Mouse (Mus musculus) megakaryocyte, adult 5-6 weeks (primary cell): Measurements from ENCODE around the gene Cdc42bpg. TPM values are rescaled to one million over a fixed set of nuclear protein-coding genes. Genes with fewer than 3 reads are reported as not detected.
"Not testable (repeated sequence)": the region's sequence is repeated elsewhere in the genome, so short reads cannot be mapped to it uniquely, and the experiment has no call there.

ENCODE experiments used
- ATAC-seq: 2 replicates; pipeline ENCODE4 v1.8.0; 2016; ENCODE audit warnings: mild to moderate bottlenecking, inconsistent platforms; ENCODE audit not compliant: poor library complexity, severe bottlenecking
- total RNA-seq, 2 experiments: library from RNA; stranded (forward) in 1 of 2; stranded (reverse) in 1 of 2; fragments of 153-499, 151-499 nt in 1 of 2; fragments of 221-1000, 200-1000 nt in 1 of 2; gene quantifications; 2 replicates each; pipeline versions ENCODE4 v1.2.3 to v1.2.4; 2015 to 2017

Cdc42bpg gene
- total RNA-seq, 2 experiments from 2014 or later, result 0.56 to 0.88 TPM

GRCm38 (mm10) chr19:6294301-6294700 is 12.0 kb upstream of the Cdc42bpg start:
- ATAC-seq, result no peak

DNA sequence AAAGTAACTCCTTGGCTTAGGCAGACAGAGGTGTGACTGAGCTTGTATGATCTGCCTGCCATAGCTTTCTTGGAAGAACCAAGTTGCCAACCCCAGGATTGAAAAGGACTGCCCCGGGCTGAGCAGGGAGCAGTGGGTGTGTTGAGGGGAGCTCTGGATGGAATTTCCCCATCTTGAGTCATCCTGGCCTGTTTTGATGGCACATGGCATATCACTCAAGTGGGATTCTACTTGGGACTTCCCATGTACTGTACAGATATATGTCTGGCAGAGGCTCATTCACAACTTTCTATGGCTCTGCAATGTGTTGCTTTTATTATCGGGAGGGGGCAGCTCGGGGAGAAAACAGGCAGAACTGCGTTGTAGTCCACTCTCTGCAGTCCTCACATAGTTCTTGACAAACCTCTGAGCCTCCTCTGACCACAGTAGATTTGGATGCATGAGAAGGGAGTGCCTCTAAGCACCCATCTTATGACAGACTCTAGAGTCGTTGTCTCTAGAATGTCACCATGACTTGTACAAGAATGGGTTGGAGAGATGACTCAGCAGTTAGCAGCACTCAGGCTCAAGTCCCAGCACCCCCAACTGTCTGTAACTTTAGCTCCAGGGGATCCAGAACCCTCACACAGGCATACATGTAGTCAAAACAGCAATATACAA is 9.6 kb upstream of the Cdc42bpg start:
- no peak for ATAC-seq

DNA sequence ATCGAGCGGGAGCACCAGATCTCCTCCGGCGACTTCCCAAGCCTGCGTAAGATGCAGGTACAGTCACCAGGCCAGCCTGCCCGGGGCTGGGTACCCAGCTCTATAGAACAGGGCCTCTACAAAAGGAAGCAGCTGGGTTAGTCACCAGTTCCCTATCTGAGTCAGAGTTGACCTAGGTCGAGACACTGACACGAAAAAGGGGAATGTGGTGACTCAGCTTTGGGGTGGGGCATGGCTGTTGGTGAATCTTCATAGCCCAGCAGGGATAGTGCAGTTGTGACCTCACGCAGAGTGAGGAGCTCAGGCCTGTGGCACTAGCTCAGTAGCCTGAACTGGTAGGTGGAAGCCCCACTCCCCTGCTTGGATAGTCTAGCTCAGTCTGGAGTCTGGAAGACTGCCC is 8.6 kb upstream of the Cdc42bpg start:
- peak; percentile 86 for ATAC-seq

DNA sequence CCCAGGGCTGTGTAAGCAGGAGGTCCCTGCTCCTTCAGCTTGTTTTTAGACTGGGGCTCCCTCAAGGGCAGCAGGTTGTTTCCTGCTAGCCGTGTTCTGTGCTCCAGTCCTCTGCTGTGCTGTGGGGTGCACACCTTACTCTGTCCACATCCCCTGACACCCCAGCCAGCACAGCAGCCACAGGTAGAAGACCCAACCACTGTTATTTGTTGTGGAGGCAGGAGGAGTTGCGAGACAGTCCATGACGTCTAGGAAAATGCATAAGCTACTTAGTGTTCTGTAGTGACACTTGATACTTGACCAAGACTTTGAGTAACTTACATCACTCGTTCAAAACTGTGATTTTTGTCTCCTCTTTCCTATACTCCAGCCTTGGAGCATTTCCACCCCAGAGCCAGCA is 7.3 kb upstream of the Cdc42bpg start:
- ATAC-seq, result peak; percentile 20

DNA sequence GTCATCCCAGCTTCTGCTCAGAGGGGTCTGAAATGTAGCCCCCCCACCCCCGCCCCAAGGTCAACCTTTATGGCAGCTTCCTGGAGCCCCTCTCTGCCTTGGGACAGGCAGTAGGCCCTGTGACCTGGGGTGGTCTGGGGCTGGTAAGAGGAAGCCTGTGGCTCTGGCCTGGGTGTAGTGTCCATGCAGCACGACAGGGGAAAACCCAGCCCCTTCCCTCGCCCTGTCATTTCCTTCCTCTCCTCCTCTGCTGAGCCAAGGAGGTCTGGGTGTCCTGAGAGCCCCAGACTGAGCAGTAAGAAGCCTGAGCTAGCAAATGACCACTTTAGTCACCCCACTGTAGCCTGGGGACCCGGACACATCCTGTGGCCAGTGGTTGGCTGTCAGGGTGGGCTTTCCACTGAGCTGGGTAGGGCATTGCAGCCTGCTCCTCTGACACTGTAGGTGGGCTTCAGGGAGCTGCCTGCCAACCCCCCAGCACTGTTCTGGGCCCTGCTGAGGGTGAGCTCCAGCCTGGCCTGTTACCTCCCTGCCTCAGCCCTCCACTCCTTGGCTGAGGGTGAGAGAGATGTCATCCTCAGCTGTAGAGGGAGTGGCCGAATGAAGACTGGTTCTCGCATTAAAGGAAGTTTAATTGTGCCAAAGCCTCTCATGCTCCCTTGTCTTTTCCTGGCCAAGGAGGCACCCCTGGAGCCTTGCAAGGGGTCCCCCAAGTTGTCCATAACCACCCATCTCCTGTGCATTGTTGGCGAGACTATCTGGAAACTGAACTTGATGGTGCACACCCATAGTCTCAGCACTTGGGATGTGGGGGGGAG is 6.6 kb upstream of the Cdc42bpg start:
- peak; percentile 62 for ATAC-seq

- ATAC-seq, result no peak
These were observed 5.8 kb upstream of the Cdc42bpg start for GRCm38 (mm10) chr19:6300402-6300841.

DNA sequence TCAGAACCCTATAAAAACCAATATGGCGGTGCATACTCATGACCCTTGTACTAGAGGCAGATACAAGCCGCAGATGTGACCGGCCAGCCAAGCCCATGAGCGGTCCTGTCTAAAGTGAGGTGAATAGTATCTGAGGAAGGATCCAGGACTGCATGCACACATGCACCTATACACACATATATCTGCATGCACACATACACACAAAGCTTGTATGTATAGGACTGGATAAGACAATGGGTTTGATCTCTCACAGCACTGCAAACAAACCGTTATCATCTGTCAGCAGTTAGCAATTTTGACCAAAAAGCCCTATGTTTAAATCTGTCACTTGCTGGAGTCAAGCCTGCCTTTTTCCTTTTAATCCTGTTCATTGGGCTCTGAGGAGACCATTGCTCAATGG is 4.1 kb upstream of the Cdc42bpg start:
- no peak for ATAC-seq

DNA sequence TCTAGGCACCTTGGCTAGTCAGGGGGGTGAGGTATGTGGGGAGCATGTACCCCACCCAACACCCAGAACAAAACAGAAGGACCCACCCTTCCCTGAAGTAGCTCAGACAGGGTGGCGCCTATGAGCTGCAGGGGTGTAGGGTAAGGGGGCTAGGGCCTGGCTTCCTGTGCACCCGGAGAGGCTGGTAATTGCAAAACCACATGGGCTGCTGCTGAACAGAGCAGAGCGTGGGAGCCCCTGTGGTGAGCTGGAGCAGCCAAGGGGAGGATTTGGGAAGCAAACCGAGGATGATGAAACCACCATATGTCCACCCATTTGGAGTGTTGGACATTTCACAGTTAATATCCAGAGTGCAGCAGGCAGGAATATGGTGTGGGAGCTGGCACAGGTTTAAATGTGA is 3.7 kb upstream of the Cdc42bpg start:
- ATAC-seq, result no peak

GRCm38 (mm10) chr19:6303831-6304230 is 2.4 kb upstream of the Cdc42bpg start:
- no peak for ATAC-seq

- peak; percentile 74 for ATAC-seq
These were observed 1.3 kb upstream of the Cdc42bpg start for GRCm38 (mm10) chr19:6304787-6305516.

- no peak for ATAC-seq
These were observed 640 bp upstream of the Cdc42bpg start for GRCm38 (mm10) chr19:6305517-6306115.

- peak; percentile 73 for ATAC-seq
These were observed 330 bp downstream of the Cdc42bpg start for GRCm38 (mm10) chr19:6306586-6306985.

- ATAC-seq, result no peak
These were observed 1.7 kb downstream of the Cdc42bpg start for GRCm38 (mm10) chr19:6307733-6308531.

GRCm38 (mm10) chr19:6310181-6310580 is 3.9 kb downstream of the Cdc42bpg start:
- ATAC-seq, result no peak

- not testable (repeated sequence) for ATAC-seq
These were observed 5.5 kb downstream of the Cdc42bpg start for GRCm38 (mm10) chr19:6311783-6312182.

GRCm38 (mm10) chr19:6313796-6314195 is 7.5 kb downstream of the Cdc42bpg start:
- ATAC-seq, result no peak

DNA sequence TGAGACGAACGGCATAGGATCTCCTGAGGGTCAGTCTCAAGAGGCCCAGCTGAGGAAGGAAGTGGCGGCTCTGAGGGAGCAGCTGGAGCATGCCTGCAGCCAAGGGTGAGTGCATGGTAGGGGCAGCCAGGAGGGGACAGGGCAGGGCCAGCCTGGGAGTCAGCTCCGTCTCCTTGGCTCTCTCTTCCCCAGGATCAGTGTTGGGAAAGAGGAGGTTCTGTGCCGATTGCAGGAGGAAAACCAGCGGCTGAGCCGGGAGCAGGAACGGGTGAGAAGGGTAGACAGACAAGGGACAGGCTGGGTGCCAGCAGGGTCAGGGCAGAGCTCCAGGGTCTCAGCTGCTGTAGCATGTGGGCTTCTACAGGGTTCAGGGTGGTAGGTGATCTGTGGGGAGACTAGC is 8.3 kb downstream of the Cdc42bpg start:
- no peak for ATAC-seq

- ATAC-seq, result no peak
These were observed 9.3 kb downstream of the Cdc42bpg start for GRCm38 (mm10) chr19:6315573-6315972.

- no peak for ATAC-seq
These were observed 11.9 kb downstream of the Cdc42bpg start for GRCm38 (mm10) chr19:6318145-6318544.

DNA sequence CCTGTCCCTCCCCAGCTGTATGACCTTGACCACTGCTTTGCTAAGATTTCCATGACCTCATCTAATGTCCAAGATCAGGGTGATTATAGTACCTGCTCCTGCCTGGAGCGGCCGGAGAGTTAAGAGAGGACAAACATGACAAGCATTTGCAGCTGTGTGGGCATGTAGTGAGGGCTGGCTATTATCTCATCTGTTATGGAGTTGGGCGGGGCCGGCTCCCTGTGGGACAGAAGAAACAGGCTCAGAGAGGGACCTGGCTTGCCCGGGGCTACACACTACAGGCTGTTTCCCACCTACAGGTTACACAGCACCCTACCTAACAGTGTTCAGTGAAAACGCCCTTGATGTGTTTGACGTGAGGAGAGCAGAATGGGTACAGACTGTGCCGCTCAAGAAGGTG is 15.1 kb downstream of the Cdc42bpg start:
- ATAC-seq, result no peak
